Mouse (Mus musculus) naive thymus-derived CD4-positive, alpha-beta T cell, adult 2 months (primary cell): Measurements from ENCODE around the gene Ddo.

Experiments used
- DNase-seq: peaks from one replicate; pipeline ENCODE4 v3.0.0-alpha.2; 2011; ENCODE audit warnings: low read depth

The Ddo gene

DNA sequence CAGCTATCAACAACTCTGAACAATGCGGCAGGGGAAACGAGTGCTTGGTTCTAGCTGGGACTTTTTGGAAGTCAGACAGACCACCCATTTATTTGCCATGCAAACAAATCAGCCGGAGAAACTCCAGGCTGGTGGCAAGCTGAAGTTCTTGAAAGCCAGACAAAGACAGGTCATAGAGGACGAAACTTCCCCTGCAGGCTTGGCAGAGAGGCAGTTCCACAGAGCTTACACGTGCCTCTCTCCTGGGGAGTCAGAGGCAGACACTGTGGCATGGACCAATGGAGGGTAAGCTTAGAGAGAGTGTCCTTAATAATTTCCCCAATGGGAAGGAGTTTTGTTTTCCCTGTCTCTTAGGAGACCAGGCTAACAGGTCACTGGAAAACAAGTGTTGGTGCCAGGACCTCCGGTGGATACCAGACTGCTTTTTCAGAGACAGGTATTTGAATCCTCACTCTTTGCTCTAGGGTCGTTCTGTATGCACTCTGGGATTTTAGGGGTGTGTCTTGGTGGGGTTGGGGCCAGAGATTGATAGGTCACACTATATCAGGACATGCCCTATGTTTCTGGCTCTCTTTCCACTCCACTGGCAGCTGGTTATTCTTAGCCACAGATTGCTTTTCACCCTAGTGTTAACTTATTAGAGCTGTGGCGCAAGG lies at the start of gene Ddo:
Gene Ddo, plus strand, starts transcription at position 356 of the 656 bp plus-strand sequence.
- DNase-seq, result no peak

GRCm38 (mm10) chr10:40583584-40584255 lies 46.1 kb upstream of the Ddo start:
- DNase-seq, result peak; percentile 29

DNA sequence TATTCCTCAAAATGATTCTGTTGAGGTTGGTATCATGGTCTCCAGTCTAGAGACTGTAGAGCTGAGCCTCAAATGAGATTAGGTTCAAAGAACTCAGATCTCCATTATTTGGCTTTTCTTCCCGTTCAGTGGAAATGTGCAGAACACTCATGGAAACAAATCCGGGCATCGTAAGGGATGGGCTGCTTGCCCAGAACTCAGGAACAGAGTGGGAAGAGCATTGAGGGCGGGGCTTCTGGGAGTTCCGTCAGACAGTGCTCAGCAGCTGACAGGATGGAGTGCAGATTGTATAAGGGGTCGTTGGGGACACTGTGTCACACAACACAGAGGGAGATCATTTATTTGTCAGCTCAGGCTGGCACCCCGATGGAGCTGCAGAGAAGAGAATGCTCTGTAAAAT lies 37.6 kb upstream of the Ddo start:
- no peak for DNase-seq

DNA sequence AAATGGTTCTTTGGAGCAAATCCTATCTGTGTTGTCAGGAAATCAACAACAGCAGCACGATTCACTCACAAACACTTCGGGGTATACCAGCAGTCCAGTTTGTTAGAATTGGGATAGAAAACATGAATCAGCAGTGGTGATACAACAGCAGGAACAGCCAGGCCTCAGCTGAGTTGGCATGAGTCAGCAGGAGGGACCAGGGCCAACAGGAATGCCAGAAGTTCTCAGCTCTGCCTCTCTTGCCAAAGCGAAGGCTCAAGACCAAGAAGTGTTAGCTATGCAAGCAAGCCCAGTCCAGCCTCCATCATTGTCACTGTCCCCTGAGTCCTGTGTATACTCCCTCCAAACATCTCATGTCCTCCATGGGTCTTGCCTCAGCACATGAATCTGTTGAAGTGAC lies 32.6 kb upstream of the Ddo start:
- DNase-seq, result no peak

DNA sequence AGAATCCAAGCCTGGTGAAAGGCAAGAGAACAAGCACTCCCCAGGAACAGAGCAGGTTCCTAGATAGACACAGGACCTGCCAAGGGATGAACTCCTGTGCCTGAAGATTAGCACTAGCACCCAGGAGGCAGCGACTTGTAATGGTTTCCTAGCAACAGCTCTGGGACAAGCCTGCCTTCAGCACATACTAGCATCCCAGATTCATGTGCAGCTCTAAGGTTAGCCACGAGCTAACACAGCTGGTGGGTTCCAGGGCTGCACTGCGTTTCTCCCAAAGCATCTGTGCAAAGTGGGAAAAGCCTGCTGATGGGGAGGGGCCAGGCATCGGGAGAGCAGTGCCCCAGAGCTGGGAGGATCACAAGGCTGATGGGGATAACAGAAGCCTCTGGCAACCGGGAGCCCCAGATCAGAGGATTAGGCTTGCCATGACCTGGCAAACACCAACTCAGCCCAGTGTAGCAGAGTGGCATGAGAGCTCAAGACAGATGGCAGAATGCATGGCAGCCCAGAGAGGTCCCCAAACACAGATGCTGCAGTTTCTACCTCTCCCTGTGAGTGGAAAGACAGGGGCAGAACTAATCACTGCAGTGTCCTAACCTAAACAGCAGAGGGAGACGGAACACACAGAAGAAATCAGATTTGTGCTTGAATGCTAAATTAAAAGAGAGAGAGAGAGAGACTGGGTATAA lies 25.0 kb upstream of the Ddo start:
- no peak for DNase-seq

DNA sequence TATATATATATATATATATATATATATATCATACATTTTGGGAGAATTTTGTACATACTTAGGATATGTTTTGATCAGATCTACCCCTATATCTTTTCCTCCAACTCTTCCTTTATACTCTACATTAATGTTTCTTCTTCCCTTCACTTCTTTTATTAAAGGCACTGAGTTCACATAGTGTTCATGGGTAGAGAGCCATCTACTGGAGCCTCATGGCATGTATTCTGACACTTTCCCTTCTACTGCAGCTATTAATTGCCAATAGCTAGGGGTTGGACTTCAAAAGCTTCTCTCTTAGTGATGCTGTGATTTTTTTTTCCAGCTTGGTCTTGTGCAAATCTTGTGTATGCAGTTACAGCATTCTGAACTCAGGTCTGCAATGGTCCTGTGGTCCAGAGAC lies 11.8 kb upstream of the Ddo start:
- peak; percentile 3 for DNase-seq

DNA sequence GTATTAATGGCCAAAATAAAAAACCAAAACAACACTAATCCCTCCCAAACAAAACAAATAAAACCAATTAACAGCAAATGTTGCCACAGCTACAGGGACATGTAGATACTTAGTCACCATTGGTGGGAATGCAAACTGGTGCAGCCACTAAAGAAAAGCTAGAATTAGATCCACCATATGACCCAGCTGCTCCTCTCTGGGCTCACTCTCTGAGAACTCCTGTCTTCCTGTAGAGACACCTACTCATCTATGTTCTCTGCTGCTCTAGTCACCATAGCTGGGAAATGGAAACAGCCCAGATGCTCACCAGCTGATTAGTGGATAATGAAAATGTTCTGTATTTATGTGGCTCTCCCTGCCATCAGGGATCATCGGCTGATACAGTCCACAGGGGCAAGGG lies 10.1 kb upstream of the Ddo start:
- no peak for DNase-seq

GRCm38 (mm10) chr10:40629140-40629539 lies 671 bp upstream of the Ddo start:
- DNase-seq, result peak; percentile 36

DNA sequence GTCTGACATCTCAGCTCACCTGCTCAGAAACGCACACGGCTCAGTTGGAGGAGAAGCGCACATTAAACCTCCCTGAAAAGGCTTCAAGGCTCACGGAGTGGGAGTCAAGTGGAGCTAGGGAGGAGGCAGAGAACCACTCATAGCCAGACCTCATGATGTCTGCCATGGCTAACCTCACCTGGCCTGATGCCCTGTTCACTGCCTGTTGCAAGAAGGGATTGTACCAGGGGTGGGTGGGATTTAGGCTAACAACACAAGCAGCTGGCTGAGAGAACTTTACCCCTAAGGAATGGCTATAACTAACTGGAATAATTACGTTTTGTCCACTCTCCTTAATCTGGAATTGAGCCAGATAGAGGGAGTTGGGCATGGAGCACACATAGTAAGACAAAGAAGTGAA lies 646 bp downstream of the Ddo start:
- no peak for DNase-seq

GRCm38 (mm10) chr10:40630961-40631360 lies 1.1 kb downstream of the Ddo start:
- no peak for DNase-seq

DNA sequence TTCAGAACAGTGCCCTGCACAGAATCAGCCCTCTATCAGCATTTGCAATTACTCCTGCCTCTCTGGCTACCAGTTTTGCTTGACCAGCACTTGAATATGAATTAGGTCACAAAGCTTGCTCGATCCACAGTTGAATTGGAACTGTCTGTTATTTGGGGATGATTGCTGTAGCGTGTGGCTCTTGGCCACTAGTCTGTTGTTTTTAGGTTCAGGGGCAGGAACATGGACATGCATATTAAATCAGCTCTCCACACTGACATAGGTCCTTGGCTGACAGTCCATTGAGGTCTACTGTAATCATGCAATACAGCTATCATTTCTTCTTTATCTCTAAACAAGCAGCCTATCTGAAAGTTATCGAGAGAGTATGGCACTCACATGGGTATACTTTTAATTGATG lies 2.3 kb downstream of the Ddo start:
- DNase-seq, result no peak

GRCm38 (mm10) chr10:40637331-40637730 lies 7.5 kb downstream of the Ddo start:
- DNase-seq, result no peak

DNA sequence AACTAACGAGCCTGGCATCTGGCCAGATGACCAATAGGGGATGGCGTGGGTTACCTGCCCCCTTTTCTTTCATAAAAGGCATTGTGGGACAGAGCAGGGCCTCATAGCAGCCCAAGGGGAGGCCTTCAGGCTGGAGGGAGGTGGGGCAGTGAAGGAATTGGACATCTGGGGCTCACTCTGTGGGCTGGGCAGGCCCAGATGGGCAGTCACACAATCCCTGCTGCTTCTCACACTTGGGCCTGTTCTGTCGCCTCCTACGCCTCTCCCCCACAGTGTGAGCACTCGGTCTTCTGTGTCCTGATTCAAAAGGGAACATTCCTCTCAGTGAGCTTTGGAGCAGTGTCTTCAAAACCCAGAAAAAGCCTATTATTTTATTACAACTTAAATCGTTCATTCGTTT lies 8.5 kb downstream of the Ddo start:
- DNase-seq, result no peak

DNA sequence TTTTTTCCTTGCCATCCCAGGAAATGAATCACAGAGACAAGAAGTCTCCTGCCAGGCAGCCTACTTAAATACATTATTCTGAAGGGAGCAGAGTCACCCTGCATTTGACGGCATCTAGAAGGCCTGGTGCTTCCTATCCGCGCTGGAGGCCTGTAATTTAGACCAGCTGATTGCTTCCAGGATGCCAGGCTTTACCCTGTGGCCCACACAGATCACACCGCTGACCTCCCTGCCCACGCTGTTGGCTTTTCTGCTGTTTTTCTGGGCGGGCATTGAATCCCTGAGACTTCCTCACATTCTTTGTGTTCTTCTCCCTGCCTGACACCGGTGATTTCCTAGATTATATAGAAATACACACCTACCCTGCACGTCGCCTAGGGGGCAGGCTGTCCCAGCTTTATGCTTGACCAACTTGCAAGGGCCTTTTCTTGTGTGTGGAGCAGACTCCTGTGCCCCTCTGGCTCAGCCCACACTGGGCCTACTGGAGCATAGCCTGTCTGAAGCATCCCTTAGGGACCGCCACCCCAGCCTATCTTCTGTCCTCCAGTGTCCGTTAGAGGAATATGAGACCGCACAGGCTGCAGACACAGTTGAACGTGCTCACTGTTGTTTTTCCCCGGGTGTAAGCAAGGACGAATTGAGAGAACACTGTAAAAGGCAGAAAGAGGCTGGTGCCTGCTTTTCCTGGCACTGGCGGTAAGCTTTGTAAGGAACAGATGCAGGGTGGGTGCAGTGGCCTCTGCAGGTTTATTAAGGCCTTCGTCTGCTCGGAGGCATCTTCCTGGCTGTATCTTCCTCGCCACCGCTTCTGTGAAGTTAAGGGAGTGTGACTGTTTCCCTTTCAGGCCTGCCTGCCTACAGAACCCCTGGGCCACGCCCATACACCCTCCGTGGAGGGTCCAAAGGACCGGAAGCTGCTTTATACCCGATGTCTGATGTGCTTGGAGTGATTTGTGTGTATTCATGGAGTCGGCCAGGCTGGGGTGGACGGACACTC lies 9.3 kb downstream of the Ddo start:
- DNase-seq, result no peak

- no peak for DNase-seq
These were observed 10.6 kb downstream of the Ddo start for GRCm38 (mm10) chr10:40640406-40640805.

- no peak for DNase-seq
These were observed 12.1 kb downstream of the Ddo start for GRCm38 (mm10) chr10:40641901-40642300.

- DNase-seq, result no peak
These were observed 13.3 kb downstream of the Ddo start for GRCm38 (mm10) chr10:40643126-40643525.

DNA sequence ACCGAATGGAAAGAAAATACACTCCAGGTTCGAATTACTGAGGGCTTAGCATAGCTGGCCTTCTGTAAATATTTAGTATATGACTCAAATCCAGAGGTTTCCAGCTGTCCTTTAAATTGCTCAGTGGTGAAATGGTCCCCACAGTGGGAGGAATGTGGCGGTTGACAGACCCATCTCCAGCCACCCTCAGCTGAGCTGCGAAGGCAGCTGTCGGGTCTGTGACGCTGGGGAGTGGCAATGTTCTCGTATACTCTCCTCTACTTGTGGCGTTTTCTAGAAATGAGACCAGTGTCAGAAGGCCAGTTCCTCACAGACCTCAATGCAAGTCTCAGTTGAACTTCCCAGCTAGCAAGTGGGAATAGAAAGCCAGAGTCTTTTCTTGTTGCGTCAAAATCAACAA lies 14.6 kb downstream of the Ddo start:
- DNase-seq, result no peak

DNA sequence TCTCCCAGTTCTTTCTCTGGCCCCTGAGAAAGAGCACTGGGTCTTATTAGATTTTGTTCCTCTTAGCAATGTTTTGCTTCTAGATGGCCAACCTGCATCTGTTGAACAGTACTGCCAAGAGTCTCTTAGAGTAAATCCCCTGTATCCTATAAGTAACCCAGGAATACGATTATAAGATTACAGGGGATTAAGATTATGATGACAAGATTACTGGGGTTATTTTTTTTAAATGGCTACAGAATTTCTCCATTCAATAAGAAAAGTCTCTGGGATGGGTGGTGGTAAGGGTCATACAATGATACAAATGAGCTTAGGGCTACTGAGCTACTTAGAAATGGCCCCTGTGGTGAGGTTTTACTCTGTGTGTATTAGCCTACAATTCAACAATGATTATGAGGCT lies 15.5 kb downstream of the Ddo start:
- DNase-seq, result no peak

DNA sequence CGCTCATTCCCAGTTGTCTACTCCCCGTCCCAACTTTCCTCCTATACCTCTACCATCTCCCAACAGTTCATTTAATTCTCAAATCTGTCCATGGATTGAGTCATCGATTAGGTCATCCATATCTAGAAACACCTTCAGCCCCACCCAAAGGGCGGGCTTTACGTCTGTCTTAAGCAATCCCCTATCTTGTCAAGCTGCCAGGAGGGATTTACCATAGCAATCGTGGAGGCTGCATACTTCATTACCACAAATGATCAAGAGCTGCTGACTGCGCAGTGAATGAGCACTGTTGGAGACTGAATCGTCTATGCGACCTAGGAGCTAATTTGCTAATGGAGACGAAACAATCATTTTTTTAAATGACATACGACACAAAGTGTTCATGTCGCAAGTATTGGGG lies 19.0 kb downstream of the Ddo start:
- no peak for DNase-seq

DNA sequence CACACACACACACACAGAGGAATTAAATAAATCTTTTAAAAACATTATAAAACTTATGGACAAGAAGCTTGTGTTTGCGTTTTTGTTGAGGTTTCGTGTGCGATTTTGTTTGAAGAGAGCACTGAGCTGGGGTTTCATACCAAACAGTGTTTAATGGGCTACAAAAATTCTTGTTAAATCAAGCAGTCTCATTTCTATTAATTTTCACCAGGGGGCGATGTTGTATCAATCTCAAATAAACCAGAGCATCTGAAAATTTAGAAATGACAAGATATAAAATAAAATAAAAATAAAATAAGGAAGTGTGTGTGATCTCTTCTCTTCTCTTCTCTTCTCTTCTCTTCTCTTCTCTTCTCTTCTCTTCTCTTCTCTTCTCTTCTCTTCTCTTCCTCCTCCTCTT lies 19.8 kb downstream of the Ddo start:
- peak; percentile 9 for DNase-seq

- DNase-seq, result no peak
These were observed 21.9 kb downstream of the Ddo start for GRCm38 (mm10) chr10:40651676-40652075.
